Mouse (Mus musculus): ENCODE data around the gene Gm16503.
"Not testable (repeated sequence)": the region's sequence is repeated elsewhere in the genome, so short reads cannot be mapped to it uniquely, and the experiment has no call there.

DNA sequence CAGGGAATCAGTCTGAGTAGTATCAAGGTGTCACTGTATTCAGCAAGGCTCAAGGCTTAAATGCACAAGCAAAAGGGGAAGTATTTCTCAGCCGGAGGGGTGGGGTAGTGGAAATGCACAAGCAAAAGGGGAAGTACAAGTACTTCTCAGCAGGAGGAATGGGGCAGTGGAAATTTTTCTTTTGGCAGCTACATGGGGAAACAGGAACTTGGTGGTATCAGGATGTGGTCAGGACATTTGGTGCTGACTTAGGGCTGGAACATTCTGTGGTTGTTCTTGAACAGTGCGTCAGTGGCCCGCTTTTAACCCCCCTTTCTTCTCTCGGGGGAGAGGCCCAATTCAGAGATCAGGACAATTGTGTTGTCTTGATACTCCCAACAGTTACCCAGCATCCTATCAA, 39.4 kb downstream of the Gm16503 start:
- TF ChIP-seq CTCF, EP300 (IDR thresholded peaks at IDR 0.05; ENCODE audit: low read depth): not testable (repeated sequence)
